8 mouse cellular contexts compared by ENCODE assay signal in the genomic region with DNA sequence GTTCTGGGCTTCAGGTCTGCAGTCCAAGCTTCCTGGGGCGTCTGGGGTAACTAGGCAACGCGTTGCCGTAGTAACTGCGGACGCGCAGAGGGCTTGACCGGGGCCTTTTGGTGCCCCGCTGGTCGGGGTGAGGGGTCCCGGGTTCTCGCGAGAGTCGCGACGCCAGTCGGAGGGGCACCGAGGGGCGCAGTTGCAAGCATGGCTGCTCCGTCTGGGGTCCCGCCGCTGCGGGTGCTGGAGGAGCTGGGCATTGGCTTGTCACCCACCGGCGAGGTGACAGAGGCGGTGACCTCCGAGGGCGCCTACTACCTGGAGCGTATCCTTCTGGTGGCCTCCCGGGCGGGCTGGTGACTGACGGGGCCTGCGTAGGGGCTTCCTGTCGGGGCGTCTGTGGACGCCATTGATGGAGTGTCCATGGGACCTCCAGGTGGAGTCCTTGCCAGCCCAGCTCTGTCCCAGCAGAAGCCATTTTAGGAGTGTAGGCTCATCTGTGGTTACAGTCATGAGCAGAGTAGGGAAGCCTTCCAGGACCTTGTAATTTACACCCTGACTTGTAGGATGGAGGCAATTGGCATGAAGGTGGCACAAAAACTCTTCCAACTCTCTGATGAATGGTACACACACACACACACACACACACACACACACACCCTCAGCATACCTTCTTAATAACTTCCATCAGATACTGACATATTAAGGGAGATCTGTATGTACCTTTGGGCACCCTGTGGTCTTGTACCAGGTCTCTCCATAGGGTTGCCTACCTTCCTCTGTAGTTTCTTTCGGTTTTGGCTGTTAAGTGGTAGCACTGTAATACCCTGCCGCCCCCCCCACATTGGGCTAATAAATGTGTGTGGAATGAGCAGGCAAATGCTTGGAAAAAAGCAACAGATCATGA. TPM values are rescaled to one million over a fixed set of nuclear protein-coding genes. Genes with fewer than 3 reads are reported as not detected.
DNase-seq lines count a peak whose midpoint lies in the region; ATAC-seq and TF ChIP-seq lines count a peak whose summit lies in the region.

A gene (plus strand): TSS at position 165 of the 898 bp plus-strand sequence.

- no peaks in the 10 kb centered on the region for H3K27me3 ChIP-seq in embryonic facial prominence, embryonic 14.5 days (replicated peaks; ENCODE audit: control insufficient read depth, insufficient read depth, low read length)
- H3K27me3 ChIP-seq in hindbrain, postnatal 0 days (ENCODE audit: insufficient read depth, low read length) = no peaks in the 10 kb centered on the region
- H3K27me3 ChIP-seq in limb, embryonic 15.5 days = no peaks in the 10 kb centered on the region
- no peaks in the 10 kb centered on the region for H3K27me3 ChIP-seq in neural tube, embryonic 12.5 days (replicated peaks)

- H3K9ac ChIP-seq in embryonic facial prominence, embryonic 14.5 days (ENCODE audit: low read depth, low read length) = peak within 1 kb of the TSS; percentile 51; the same call in 1 of the 2 replicates
- H3K9ac ChIP-seq in hindbrain, postnatal 0 days (replicated peaks; ENCODE audit: low read length) = peak within 1 kb of the TSS; percentile 40
- no peak within 1 kb of the TSS for H3K9ac ChIP-seq in limb, embryonic 15.5 days
- peak within 1 kb of the TSS; percentile 53 for H3K9ac ChIP-seq in neural tube, embryonic 12.5 days

- H3K4me1 ChIP-seq in embryonic facial prominence, embryonic 14.5 days (ENCODE audit: control insufficient read depth, insufficient read depth, low read length) = no peaks in the 10 kb centered on the region
- H3K4me1 ChIP-seq in hindbrain, postnatal 0 days (ENCODE audit: insufficient read depth, low read length) = no peaks in the 10 kb centered on the region; the same call in 1 of the 2 replicates
- H3K4me1 ChIP-seq in limb, embryonic 15.5 days = peaks cover 5% of the 10 kb centered on the region
- 0 out of 2 replicates have a peak, but pooled peaks cover 3% of the 10 kb centered on the region for H3K4me1 ChIP-seq in neural tube, embryonic 12.5 days

- ATAC-seq in embryonic facial prominence, embryonic 14.5 days (ENCODE audit: low read depth) = peak; percentile 82
- ATAC-seq in hindbrain, postnatal 0 days = peak; percentile 98
- ATAC-seq in limb, embryonic 15.5 days (ENCODE audit: insufficient number of reproducible peaks, low FRiP score, low TSS enrichment, low read depth) = peak; percentile 44; the same call in 1 of the 2 replicates
- ATAC-seq in neural tube, embryonic 12.5 days (ENCODE audit: low FRiP score, low read depth) = peak; percentile 94
- no peak for ATAC-seq in erythroid progenitor cell, adult 5-6 weeks (replicated peaks; ENCODE audit: low FRiP score, poor library complexity, severe bottlenecking)

- TF ChIP-seq CTCF in hindbrain, postnatal 0 days (IDR thresholded peaks at IDR 0.05; ENCODE audit: low read depth) = no peak

- H3K4me2 ChIP-seq in embryonic facial prominence, embryonic 14.5 days (ENCODE audit: low read depth, low read length) = peak within 1 kb of the TSS; percentile 82
- peak within 1 kb of the TSS; percentile 64 for H3K4me2 ChIP-seq in hindbrain, postnatal 0 days (ENCODE audit: low read depth, low read length)
- peak within 1 kb of the TSS; percentile 76 for H3K4me2 ChIP-seq in limb, embryonic 15.5 days
- peak within 1 kb of the TSS; percentile 84 for H3K4me2 ChIP-seq in neural tube, embryonic 12.5 days (replicated peaks)

- peak within 1 kb of the TSS; percentile 49 for H3K4me3 ChIP-seq in embryonic facial prominence, embryonic 14.5 days (ENCODE audit: low read depth, low read length)
- peak within 1 kb of the TSS; percentile 48 for H3K4me3 ChIP-seq in hindbrain, postnatal 0 days (ENCODE audit: low read length)
- peak within 1 kb of the TSS; percentile 46 for H3K4me3 ChIP-seq in limb, embryonic 15.5 days
- peak within 1 kb of the TSS; percentile 54 for H3K4me3 ChIP-seq in neural tube, embryonic 12.5 days

- H3K9me3 ChIP-seq in embryonic facial prominence, embryonic 14.5 days (ENCODE audit: control insufficient read depth, low read length) = no peaks in the 10 kb centered on the region
- H3K9me3 ChIP-seq in hindbrain, postnatal 0 days (ENCODE audit: low read length) = no peaks in the 10 kb centered on the region
- H3K9me3 ChIP-seq in limb, embryonic 15.5 days = no peaks in the 10 kb centered on the region
- no peaks in the 10 kb centered on the region for H3K9me3 ChIP-seq in neural tube, embryonic 12.5 days

- H3K27ac ChIP-seq in embryonic facial prominence, embryonic 14.5 days (replicated peaks; ENCODE audit: low read depth, low read length) = no peak within 1 kb of the TSS
- no peak within 1 kb of the TSS for H3K27ac ChIP-seq in hindbrain, postnatal 0 days
- no peak within 1 kb of the TSS for H3K27ac ChIP-seq in limb, embryonic 15.5 days
- H3K27ac ChIP-seq in neural tube, embryonic 12.5 days = no peak within 1 kb of the TSS

- 7% methylated on average over 27 of the region's 38 CpGs for WGBS in embryonic facial prominence, embryonic 14.5 days
- WGBS in hindbrain, postnatal 0 days = 9% methylated on average over 34 of the region's 38 CpGs
- 9% methylated on average over 38 of the region's 38 CpGs for WGBS in limb, embryonic 15.5 days
- WGBS in neural tube, embryonic 12.5 days = 8% methylated on average over 38 of the region's 38 CpGs

- DNase-seq in cerebellum, adult 11-12 months = peak; percentile 5
- DNase-seq in cerebellum, adult 18-20 months = no peak
- peak; percentile 87 for DNase-seq in R1 (ENCODE audit: low read depth, low spot score)
- DNase-seq in embryonic facial prominence, embryonic 14.5 days (ENCODE audit: low spot score) = peak; percentile 62
- DNase-seq in hindbrain, postnatal 0 days (ENCODE audit: low spot score) = peak; percentile 83

- no peaks in the 10 kb centered on the region for H3K36me3 ChIP-seq in embryonic facial prominence, embryonic 14.5 days (ENCODE audit: control insufficient read depth, insufficient read depth, low read length)
- H3K36me3 ChIP-seq in hindbrain, postnatal 0 days (ENCODE audit: insufficient read depth, low read length) = no peaks in the 10 kb centered on the region
- no peaks in the 10 kb centered on the region for H3K36me3 ChIP-seq in limb, embryonic 15.5 days
- no peaks in the 10 kb centered on the region for H3K36me3 ChIP-seq in neural tube, embryonic 12.5 days

RNA-seq across cellular contexts. Expression of the gene that starts here (rescaled TPM):
- 0.43 and 2.4 TPM in 2 replicates for polyA plus RNA-seq in embryonic facial prominence, embryonic 14.5 days (2014; fragmentation: Nextera tagmentation; extraction: Ambion mirVana)
- total RNA-seq in hindbrain, postnatal 0 days (2014; rRNA removed) = 1.3 and 1.4 TPM in 2 replicates
- 2.8 and 3.1 TPM in 2 replicates for polyA plus RNA-seq in hindbrain, postnatal 0 days (2015; fragmentation: Nextera tagmentation; extraction: Ambion mirVana)
- polyA plus RNA-seq in limb, embryonic 15.5 days (2015; fragmentation: Nextera tagmentation; extraction: Ambion mirVana) = 0.17 and 0.19 TPM in 2 replicates
- 1.2 and 1.8 TPM in 2 replicates for polyA plus RNA-seq in neural tube, embryonic 12.5 days (2016; fragmentation: Nextera tagmentation; extraction: Ambion mirVana)
- not detected in 2 replicates for total RNA-seq in erythroid progenitor cell, adult 5-6 weeks (2015; ENCODE audit: low replicate concordance)
- not detected in 2 replicates for total RNA-seq in erythroid progenitor cell, adult 5-6 weeks (2017; ENCODE audit: low replicate concordance)

Comparison
In these comparisons a context has a peak if more than half of its experiments do, and no peak if none do; other contexts are left out.
1. DNase-seq: peak in cerebellum, adult 11-12 months (single experiment), R1 (single experiment), embryonic facial prominence, embryonic 14.5 days (single experiment) and hindbrain, postnatal 0 days (single experiment); none in cerebellum, adult 18-20 months (0 of 2).
2. Peak in ATAC-seq, H3K4me3 ChIP-seq and H3K4me2 ChIP-seq in limb, embryonic 15.5 days; RNA of the gene not detected or under 1 TPM.
3. Peak in every context shown above with its lines, with median percentiles within 50 percentile points of each other: H3K4me2 ChIP-seq and H3K4me3 ChIP-seq.